Mouse (Mus musculus) spleen, adult 12 weeks (tissue): ENCODE data around the gene Ccl28.
"Not testable (repeated sequence)": the region's sequence is repeated elsewhere in the genome, so short reads cannot be mapped to it uniquely, and the experiment has no call there.

ENCODE experiments used
- DNase-seq: peaks from one replicate; pipeline ENCODE4 v3.0.0; 2022; ENCODE audit warnings: low spot score

Ccl28 gene

GRCm38 (mm10) chr13:119623634-119624033, at the start of gene Ccl28:
TSS of gene Ccl28 (plus strand) at chr13:119623819.
- DNase-seq, result no peak

GRCm38 (mm10) chr13:119596321-119597211, 27.1 kb upstream of the Ccl28 start:
- not testable (repeated sequence) for DNase-seq

GRCm38 (mm10) chr13:119598466-119598865, 25.2 kb upstream of the Ccl28 start:
- not testable (repeated sequence) for DNase-seq

GRCm38 (mm10) chr13:119599066-119599465, 24.6 kb upstream of the Ccl28 start:
- not testable (repeated sequence) for DNase-seq

GRCm38 (mm10) chr13:119599498-119599897, 24.1 kb upstream of the Ccl28 start:
- DNase-seq, result not testable (repeated sequence)

- not testable (repeated sequence) for DNase-seq
Observed at GRCm38 (mm10) chr13:119600166-119600565, 23.5 kb upstream of the Ccl28 start.

- DNase-seq, result not testable (repeated sequence)
Observed at GRCm38 (mm10) chr13:119602688-119603331, 20.8 kb upstream of the Ccl28 start.

GRCm38 (mm10) chr13:119603890-119604289, 19.7 kb upstream of the Ccl28 start:
- not testable (repeated sequence) for DNase-seq

GRCm38 (mm10) chr13:119604322-119604721, 19.3 kb upstream of the Ccl28 start:
- not testable (repeated sequence) for DNase-seq

- DNase-seq, result no peak
Observed at GRCm38 (mm10) chr13:119618841-119619240, 4.8 kb upstream of the Ccl28 start.

GRCm38 (mm10) chr13:119619735-119620134, 3.9 kb upstream of the Ccl28 start:
- no peak for DNase-seq

GRCm38 (mm10) chr13:119625952-119626351, 2.3 kb downstream of the Ccl28 start:
- DNase-seq, result not testable (repeated sequence)

GRCm38 (mm10) chr13:119631482-119632155, 8.0 kb downstream of the Ccl28 start:
- no peak for DNase-seq

GRCm38 (mm10) chr13:119632156-119632548, 8.5 kb downstream of the Ccl28 start:
- DNase-seq, result no peak

- no peak for DNase-seq
Observed at GRCm38 (mm10) chr13:119635496-119635895, 11.9 kb downstream of the Ccl28 start.

- DNase-seq, result no peak
Observed at GRCm38 (mm10) chr13:119637837-119638236, 14.2 kb downstream of the Ccl28 start.

GRCm38 (mm10) chr13:119638449-119638848, 14.8 kb downstream of the Ccl28 start:
- DNase-seq, result no peak

GRCm38 (mm10) chr13:119639302-119639701, 15.7 kb downstream of the Ccl28 start:
- no peak for DNase-seq

GRCm38 (mm10) chr13:119640504-119640903, 16.9 kb downstream of the Ccl28 start:
- DNase-seq, result no peak

GRCm38 (mm10) chr13:119641145-119641544, 17.5 kb downstream of the Ccl28 start:
- no peak for DNase-seq

- no peak for DNase-seq
Observed at GRCm38 (mm10) chr13:119644769-119645168, 21.1 kb downstream of the Ccl28 start.

- no peak for DNase-seq
Observed at GRCm38 (mm10) chr13:119646511-119646910, 22.9 kb downstream of the Ccl28 start.
